Mouse (Mus musculus): Measurements from ENCODE around the gene Plod3. TPM values are rescaled to one million over a fixed set of nuclear protein-coding genes. Genes with fewer than 3 reads are reported as not detected.
A peak's percentile ranks its signal among the peaks of the same experiment; 100 is the strongest.

Plod3 gene
- polyA plus RNA-seq, 1 experiment from 2014 or later = 40.1 TPM

GRCm38 (mm10) chr5:137009988-137010387 is 23.2 kb downstream of the Plod3 start:
- Histone ChIP-seq H3K4me1 (ENCODE audit: control insufficient read depth, insufficient read depth, low read length) (no peaks in the 10 kb centered on the region), H3K9ac (replicated peaks; ENCODE audit: low read depth, low read length) (no peak overlapping the region), H3K4me2 (replicated peaks; ENCODE audit: low read depth, low read length) (no peak overlapping the region), H3K27me3 (ENCODE audit: control insufficient read depth, insufficient read depth, low read length) (no peaks in the 10 kb centered on the region), H3K9me3 (ENCODE audit: control insufficient read depth, low read depth, low read length) (no peaks in the 10 kb centered on the region), H3K27ac (ENCODE audit: low read length) (no peak overlapping the region), H3K4me3 (ENCODE audit: low read depth, low read length) (no peak overlapping the region), H3K36me3 (ENCODE audit: control insufficient read depth, insufficient read depth, low read length) (no peaks in the 10 kb centered on the region)
- ATAC-seq (ENCODE audit: insufficient number of reproducible peaks, insufficient read depth, low FRiP score, low read depth) = no peak
- 34% methylated on average over 3 of the region's 3 CpGs for WGBS

GRCm38 (mm10) chr5:137012401-137012950 is 25.7 kb downstream of the Plod3 start:
- Histone ChIP-seq H3K4me1 (ENCODE audit: control insufficient read depth, insufficient read depth, low read length) (no peaks in the 10 kb centered on the region), H3K4me3 (ENCODE audit: low read depth, low read length) (no peak overlapping the region), H3K9ac (replicated peaks; ENCODE audit: low read depth, low read length) (no peak overlapping the region), H3K36me3 (ENCODE audit: control insufficient read depth, insufficient read depth, low read length) (no peaks in the 10 kb centered on the region), H3K9me3 (ENCODE audit: control insufficient read depth, low read depth, low read length) (no peaks in the 10 kb centered on the region), H3K27me3 (ENCODE audit: control insufficient read depth, insufficient read depth, low read length) (no peaks in the 10 kb centered on the region), H3K4me2 (replicated peaks; ENCODE audit: low read depth, low read length) (no peak overlapping the region), H3K27ac (ENCODE audit: low read length) (no peak overlapping the region)
- no peak for ATAC-seq (ENCODE audit: insufficient number of reproducible peaks, insufficient read depth, low FRiP score, low read depth)
- 72% methylated on average over 15 of the region's 15 CpGs for WGBS

GRCm38 (mm10) chr5:137015913-137016312 is 29.1 kb downstream of the Plod3 start:
- ATAC-seq (ENCODE audit: insufficient number of reproducible peaks, insufficient read depth, low FRiP score, low read depth) = no peak
- Histone ChIP-seq H3K36me3 (ENCODE audit: control insufficient read depth, insufficient read depth, low read length) (no peaks in the 10 kb centered on the region), H3K4me1 (ENCODE audit: control insufficient read depth, insufficient read depth, low read length) (no peaks in the 10 kb centered on the region), H3K9ac (replicated peaks; ENCODE audit: low read depth, low read length) (no peak overlapping the region), H3K4me3 (ENCODE audit: low read depth, low read length) (no peak overlapping the region), H3K27ac (ENCODE audit: low read length) (no peak overlapping the region), H3K27me3 (ENCODE audit: control insufficient read depth, insufficient read depth, low read length) (no peaks in the 10 kb centered on the region), H3K4me2 (replicated peaks; ENCODE audit: low read depth, low read length) (no peak overlapping the region), H3K9me3 (ENCODE audit: control insufficient read depth, low read depth, low read length) (no peaks in the 10 kb centered on the region)
- 88% methylated on average over 3 of the region's 3 CpGs for WGBS

GRCm38 (mm10) chr5:137024318-137024717 is 37.5 kb downstream of the Plod3 start:
- no peak overlapping the region for H3K27ac ChIP-seq (ENCODE audit: low read length)
- no peaks in the 10 kb centered on the region for H3K36me3 ChIP-seq (ENCODE audit: control insufficient read depth, insufficient read depth, low read length)
- 55% methylated on average over 3 of the region's 3 CpGs for WGBS
- H3K4me3 ChIP-seq (ENCODE audit: low read depth, low read length) = no peak overlapping the region
- no peaks in the 10 kb centered on the region for H3K9me3 ChIP-seq (ENCODE audit: control insufficient read depth, low read depth, low read length)
- no peak overlapping the region for H3K9ac ChIP-seq (replicated peaks; ENCODE audit: low read depth, low read length)
- no peak overlapping the region for H3K4me2 ChIP-seq (replicated peaks; ENCODE audit: low read depth, low read length)
- peaks cover 26% of the 10 kb centered on the region for H3K27me3 ChIP-seq (ENCODE audit: control insufficient read depth, insufficient read depth, low read length)
- H3K4me1 ChIP-seq (ENCODE audit: control insufficient read depth, insufficient read depth, low read length) = no peaks in the 10 kb centered on the region; the same call in 1 of the 2 replicates
- ATAC-seq (ENCODE audit: insufficient number of reproducible peaks, insufficient read depth, low FRiP score, low read depth) = no peak

GRCm38 (mm10) chr5:137025132-137025531 is 38.3 kb downstream of the Plod3 start:
- no peak overlapping the region for H3K4me2 ChIP-seq (replicated peaks; ENCODE audit: low read depth, low read length)
- no peaks in the 10 kb centered on the region for H3K9me3 ChIP-seq (ENCODE audit: control insufficient read depth, low read depth, low read length)
- no peaks in the 10 kb centered on the region for H3K36me3 ChIP-seq (ENCODE audit: control insufficient read depth, insufficient read depth, low read length)
- no peak overlapping the region for H3K27ac ChIP-seq (ENCODE audit: low read length)
- ATAC-seq (ENCODE audit: insufficient number of reproducible peaks, insufficient read depth, low FRiP score, low read depth) = no peak
- no peak overlapping the region for H3K4me3 ChIP-seq (ENCODE audit: low read depth, low read length)
- H3K27me3 ChIP-seq (ENCODE audit: control insufficient read depth, insufficient read depth, low read length) = peaks cover 33% of the 10 kb centered on the region
- under 1% methylated on average over 23 of the region's 23 CpGs for WGBS
- no peak overlapping the region for H3K9ac ChIP-seq (replicated peaks; ENCODE audit: low read depth, low read length)
- H3K4me1 ChIP-seq (ENCODE audit: control insufficient read depth, insufficient read depth, low read length) = peaks cover 6% of the 10 kb centered on the region; the same call in 1 of the 2 replicates

- H3K9me3 ChIP-seq (ENCODE audit: control insufficient read depth, low read depth, low read length) = no peaks in the 10 kb centered on the region
- no peak within 1 kb of the TSS for H3K9ac ChIP-seq (replicated peaks; ENCODE audit: low read depth, low read length)
- no peaks in the 10 kb centered on the region for H3K36me3 ChIP-seq (ENCODE audit: control insufficient read depth, insufficient read depth, low read length)
- no peak for ATAC-seq (ENCODE audit: insufficient number of reproducible peaks, insufficient read depth, low FRiP score, low read depth)
- 25% methylated on average over 4 of the region's 4 CpGs for WGBS
- H3K27ac ChIP-seq (ENCODE audit: low read length) = no peak within 1 kb of the TSS
- peaks cover 7% of the 10 kb centered on the region for H3K4me1 ChIP-seq (ENCODE audit: control insufficient read depth, insufficient read depth, low read length)
- no peak within 1 kb of the TSS for H3K4me3 ChIP-seq (ENCODE audit: low read depth, low read length)
- H3K4me2 ChIP-seq (replicated peaks; ENCODE audit: low read depth, low read length) = no peak within 1 kb of the TSS
- peaks cover 42% of the 10 kb centered on the region for H3K27me3 ChIP-seq (ENCODE audit: control insufficient read depth, insufficient read depth, low read length)
Measured at GRCm38 (mm10) chr5:137026092-137026491, 39.3 kb downstream of the Plod3 start, which contains the start of gene Vgf. TSS of gene Vgf (plus strand) at chr5:137026392.

- Histone ChIP-seq H3K9me3 (ENCODE audit: control insufficient read depth, low read depth, low read length) (no peaks in the 10 kb centered on the region), H3K4me1 (ENCODE audit: control insufficient read depth, insufficient read depth, low read length) (peaks cover 20% of the 10 kb centered on the region), H3K4me2 (replicated peaks; ENCODE audit: low read depth, low read length) (no peak overlapping the region), H3K27me3 (ENCODE audit: control insufficient read depth, insufficient read depth, low read length) (peaks cover 53% of the 10 kb centered on the region), H3K4me3 (ENCODE audit: low read depth, low read length) (no peak overlapping the region), H3K9ac (replicated peaks; ENCODE audit: low read depth, low read length) (no peak overlapping the region), H3K27ac (ENCODE audit: low read length) (no peak overlapping the region), H3K36me3 (ENCODE audit: control insufficient read depth, insufficient read depth, low read length) (no peaks in the 10 kb centered on the region)
- no peak for ATAC-seq (ENCODE audit: insufficient number of reproducible peaks, insufficient read depth, low FRiP score, low read depth)
- 8% methylated on average over 26 of the region's 29 CpGs for WGBS
Measured at GRCm38 (mm10) chr5:137028561-137029272, 41.9 kb downstream of the Plod3 start.

- no peak overlapping the region for H3K27ac ChIP-seq (ENCODE audit: low read length)
- peaks cover 50% of the 10 kb centered on the region for H3K27me3 ChIP-seq (ENCODE audit: control insufficient read depth, insufficient read depth, low read length)
- H3K9ac ChIP-seq (replicated peaks; ENCODE audit: low read depth, low read length) = no peak overlapping the region
- H3K4me3 ChIP-seq (ENCODE audit: low read depth, low read length) = no peak overlapping the region
- H3K36me3 ChIP-seq (ENCODE audit: control insufficient read depth, insufficient read depth, low read length) = no peaks in the 10 kb centered on the region
- H3K9me3 ChIP-seq (ENCODE audit: control insufficient read depth, low read depth, low read length) = no peaks in the 10 kb centered on the region
- peaks cover 20% of the 10 kb centered on the region for H3K4me1 ChIP-seq (ENCODE audit: control insufficient read depth, insufficient read depth, low read length)
- WGBS = 3% methylated on average over 8 of the region's 8 CpGs
- ATAC-seq (ENCODE audit: insufficient number of reproducible peaks, insufficient read depth, low FRiP score, low read depth) = no peak
- peak overlapping the region; percentile 50; the same call in 1 of the 2 replicates for H3K4me2 ChIP-seq (replicated peaks; ENCODE audit: low read depth, low read length)
Measured at GRCm38 (mm10) chr5:137029273-137029585, 42.4 kb downstream of the Plod3 start.
